Mouse (Mus musculus): ENCODE results near the gene Hist2h3c2.
A peak's percentile ranks its signal among the peaks of the same experiment; 100 is the strongest.
"Not testable (repeated sequence)": the region's sequence is repeated elsewhere in the genome, so short reads cannot be mapped to it uniquely, and the experiment has no call there.

The Hist2h3c2 gene

GRCm38 (mm10) chr3:96235836-96236235 is 3.1 kb downstream of the Hist2h3c2 start:
- no peak for DNase-seq (ENCODE audit: low read depth, low spot score)

DNA sequence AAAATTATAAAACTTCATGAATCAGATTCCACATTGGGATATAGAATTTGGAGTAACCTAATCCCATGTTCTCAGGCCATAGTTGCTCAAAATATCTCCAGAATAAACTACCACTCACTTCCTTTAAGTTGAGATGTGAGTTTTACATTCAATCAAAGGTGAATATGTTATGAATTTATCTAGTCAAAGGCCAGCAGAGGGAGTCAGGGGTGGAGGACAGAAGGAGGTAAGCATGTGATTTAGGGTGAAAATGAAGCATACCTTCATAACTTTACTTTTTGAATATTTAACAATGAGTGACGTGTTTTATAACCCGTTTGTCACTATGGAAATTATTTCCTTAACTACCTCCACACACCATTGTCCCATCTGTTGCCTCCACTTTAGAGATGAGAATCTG is 4.0 kb downstream of the Hist2h3c2 start:
- no peak for DNase-seq (ENCODE audit: low read depth, low spot score)

DNA sequence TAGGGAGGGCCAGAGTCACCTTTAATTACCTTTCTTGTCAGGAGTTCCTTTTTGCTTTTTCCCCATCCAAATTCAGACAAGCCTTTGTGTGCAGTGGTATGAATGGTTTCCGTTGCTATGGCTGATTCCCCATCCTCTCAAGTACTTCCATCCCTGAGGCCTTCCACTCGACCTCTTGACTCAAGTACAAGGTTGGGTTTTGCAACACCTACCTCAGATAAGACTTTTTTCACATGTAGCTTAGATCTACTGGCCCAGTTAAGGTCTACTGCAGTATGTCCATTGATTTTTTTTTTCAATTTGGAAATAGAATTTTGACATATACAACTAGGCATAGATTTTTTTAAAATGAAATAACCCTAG is 7.2 kb downstream of the Hist2h3c2 start:
- DNase-seq (ENCODE audit: low read depth, low spot score), result no peak

- DNase-seq (ENCODE audit: low read depth, low spot score), result no peak
These were observed 7.8 kb downstream of the Hist2h3c2 start for GRCm38 (mm10) chr3:96230910-96231757.

DNA sequence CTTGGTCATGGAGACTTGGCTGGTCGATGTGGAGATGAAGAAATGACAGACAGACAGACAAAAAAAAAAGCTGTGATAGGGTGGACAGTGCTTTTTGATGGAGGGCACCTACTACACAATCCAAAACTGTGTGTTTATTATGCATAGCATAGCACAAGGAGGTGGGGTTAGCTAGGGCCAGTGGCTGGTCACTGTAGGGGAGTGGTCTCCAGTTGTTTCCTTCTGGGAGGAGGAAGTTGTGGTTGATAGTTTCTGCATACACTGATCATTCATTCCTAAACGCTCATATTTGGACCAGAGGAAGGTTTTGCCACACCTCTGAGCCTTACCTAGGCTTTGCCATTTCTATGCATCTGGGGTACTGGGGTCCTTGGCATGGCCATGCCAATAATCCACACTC is 8.5 kb downstream of the Hist2h3c2 start:
- no peak for DNase-seq (ENCODE audit: low read depth, low spot score)

GRCm38 (mm10) chr3:96228828-96229227 is 10.1 kb downstream of the Hist2h3c2 start:
- no peak for DNase-seq (ENCODE audit: low read depth, low spot score)

GRCm38 (mm10) chr3:96226695-96227648 is 12.0 kb downstream of the Hist2h3c2 start:
- no peak for DNase-seq (ENCODE audit: low read depth, low spot score)

DNA sequence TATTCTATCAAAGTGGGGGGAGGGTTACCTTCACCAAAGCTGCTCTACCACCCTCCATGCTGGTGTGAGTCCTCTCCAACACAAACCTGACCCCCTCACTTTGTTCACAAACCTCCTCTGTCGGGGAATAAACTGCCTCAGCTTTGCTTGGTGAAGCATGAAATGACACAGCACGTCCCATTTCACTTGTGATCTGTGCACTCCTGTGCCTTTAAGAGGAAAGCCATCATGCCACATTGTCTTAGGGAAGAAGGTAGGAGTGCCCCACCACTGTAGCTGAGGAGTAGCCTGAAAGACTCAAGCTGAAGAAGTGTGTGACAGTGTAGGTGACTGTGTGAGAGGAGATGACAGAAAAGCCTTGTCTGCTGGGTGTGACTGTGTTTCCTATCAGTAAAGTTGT is 13.5 kb downstream of the Hist2h3c2 start:
- no peak for DNase-seq (ENCODE audit: low read depth, low spot score)

DNA sequence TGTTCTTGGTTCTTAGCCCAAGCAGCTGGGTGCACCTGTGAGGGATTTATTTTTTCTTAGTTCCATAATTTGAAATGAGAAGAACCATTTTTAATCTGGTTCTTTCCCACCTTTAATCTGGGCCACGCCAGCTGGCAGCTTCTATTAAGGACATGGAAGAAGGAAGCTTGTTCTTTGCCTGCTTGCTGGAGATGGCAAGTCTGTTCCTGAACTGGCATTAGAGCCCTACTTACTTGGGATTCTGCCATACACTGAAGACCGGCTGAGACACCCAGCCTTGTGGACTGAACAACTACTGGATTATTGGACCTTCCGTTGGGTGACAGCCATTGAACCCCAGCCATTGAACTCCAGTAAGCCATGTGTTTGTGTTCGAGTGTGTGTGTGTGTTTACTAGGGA is 16.2 kb downstream of the Hist2h3c2 start:
- no peak for DNase-seq (ENCODE audit: low read depth, low spot score)

DNA sequence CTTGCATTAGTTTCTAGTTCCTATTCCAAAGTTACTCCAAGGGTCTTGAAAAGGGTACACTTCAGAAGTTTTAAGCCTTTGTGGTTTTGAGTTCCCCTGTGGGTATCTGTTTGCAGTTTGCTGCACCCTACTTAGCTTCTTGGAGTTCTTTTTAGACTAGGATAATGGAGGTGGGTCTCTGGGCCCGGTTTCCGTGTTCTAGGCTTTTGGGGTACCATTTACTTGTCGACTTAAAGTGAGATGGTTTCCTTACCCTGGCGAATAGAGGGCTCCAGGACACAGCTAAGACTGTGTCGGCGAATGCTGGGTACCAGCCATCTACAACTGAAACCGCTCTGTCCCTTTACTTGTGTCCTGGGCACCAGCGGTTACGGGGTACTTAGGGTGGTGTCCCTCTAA is 17.3 kb downstream of the Hist2h3c2 start:
- DNase-seq (ENCODE audit: low read depth, low spot score), result no peak

GRCm38 (mm10) chr3:96220765-96221639 is 17.9 kb downstream of the Hist2h3c2 start, which contains the start of the genes Hist2h2ac and Hist2h2be:
Gene Hist2h2ac (minus strand): TSS chr3:96220880.
Gene Hist2h2be (plus strand): TSS chr3:96221119.
- DNase-seq (ENCODE audit: low read depth, low spot score), result peak; percentile 96

DNA sequence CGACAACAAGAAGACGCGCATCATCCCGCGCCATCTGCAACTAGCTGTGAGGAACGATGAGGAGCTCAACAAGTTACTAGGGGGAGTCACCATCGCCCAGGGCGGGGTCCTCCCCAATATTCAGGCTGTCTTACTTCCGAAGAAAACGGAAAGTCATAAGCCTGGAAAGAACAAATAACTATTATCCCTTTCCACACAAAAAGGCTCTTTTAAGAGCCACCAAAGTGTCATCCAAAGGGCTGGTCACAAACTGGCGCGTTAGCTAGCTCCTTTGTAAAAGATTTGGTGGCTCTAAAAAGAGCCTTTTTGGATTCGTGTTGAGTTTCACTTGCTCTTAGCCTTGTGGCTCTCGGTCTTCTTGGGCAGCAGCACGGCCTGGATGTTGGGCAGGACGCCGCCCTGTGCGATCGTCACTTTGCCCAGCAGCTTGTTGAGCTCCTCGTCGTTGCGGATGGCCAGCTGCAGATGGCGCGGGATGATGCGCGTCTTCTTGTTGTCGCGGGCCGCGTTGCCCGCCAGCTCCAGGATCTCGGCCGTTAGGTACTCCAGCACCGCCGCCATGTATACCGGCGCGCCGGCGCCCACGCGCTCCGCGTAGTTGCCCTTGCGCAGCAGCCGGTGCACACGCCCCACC is 18.7 kb downstream of the Hist2h3c2 start:
- DNase-seq (ENCODE audit: low read depth, low spot score), result peak; percentile 76

GRCm38 (mm10) chr3:96219661-96220130 is 19.2 kb downstream of the Hist2h3c2 start, which contains the start of the genes Bola1 and Hist2h2ab:
Gene Bola1 (minus strand): TSS chr3:96219709.
Gene Hist2h2ab (plus strand): TSS chr3:96219865.
- peak; percentile 91 for DNase-seq (ENCODE audit: low read depth, low spot score)

DNA sequence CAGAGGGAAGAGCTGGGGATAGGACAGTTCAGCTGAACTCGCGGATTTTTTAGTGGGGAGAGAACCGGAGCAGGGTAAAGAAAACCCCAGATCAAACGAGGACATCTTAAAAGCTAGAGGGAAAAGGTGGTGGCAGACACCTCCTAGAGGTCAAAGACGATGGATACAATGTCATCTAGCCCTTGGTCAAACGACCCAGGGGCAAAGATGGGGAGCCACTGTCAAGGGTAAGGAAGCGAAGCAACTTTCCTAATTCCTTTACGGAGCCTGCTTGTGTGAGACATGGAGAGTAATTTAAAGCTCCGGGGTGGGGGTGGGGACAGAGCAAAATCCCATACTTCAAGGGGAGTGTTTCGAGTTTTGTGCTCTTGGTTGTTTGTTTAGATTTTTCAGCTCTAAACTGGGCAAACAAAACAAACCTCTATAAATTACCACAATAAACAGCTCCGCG is 19.7 kb downstream of the Hist2h3c2 start:
- peak; percentile 74 for DNase-seq (ENCODE audit: low read depth, low spot score)

GRCm38 (mm10) chr3:96209242-96209641 is 29.7 kb downstream of the Hist2h3c2 start:
- peak; percentile 45 for DNase-seq (ENCODE audit: low read depth, low spot score)

GRCm38 (mm10) chr3:96207819-96208218 is 31.1 kb downstream of the Hist2h3c2 start:
- DNase-seq (ENCODE audit: low read depth, low spot score), result no peak

DNA sequence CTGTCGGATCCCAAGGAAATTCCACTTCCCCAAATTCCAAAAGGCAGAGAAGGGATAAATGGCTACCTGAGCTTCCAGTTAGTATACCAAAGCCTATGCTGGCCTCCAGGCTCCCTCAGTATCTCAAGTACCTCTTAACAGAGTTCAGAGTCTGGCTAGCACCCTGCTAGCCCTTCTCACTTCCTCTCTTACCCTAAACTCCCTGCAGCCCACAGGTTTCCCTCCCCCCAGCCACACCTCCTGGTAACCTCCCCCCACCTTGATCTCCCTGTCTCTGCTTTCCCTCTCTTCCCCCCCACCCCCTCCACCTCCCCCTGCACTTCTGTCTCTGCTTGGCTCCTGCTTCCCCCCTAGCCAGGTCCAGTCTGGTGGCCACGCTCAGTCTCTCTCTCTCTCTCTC is 39.2 kb downstream of the Hist2h3c2 start:
- DNase-seq (ENCODE audit: low read depth, low spot score), result no peak

GRCm38 (mm10) chr3:96198601-96199251 is 40.2 kb downstream of the Hist2h3c2 start:
- not testable (repeated sequence) for DNase-seq (ENCODE audit: low read depth, low spot score)

DNA sequence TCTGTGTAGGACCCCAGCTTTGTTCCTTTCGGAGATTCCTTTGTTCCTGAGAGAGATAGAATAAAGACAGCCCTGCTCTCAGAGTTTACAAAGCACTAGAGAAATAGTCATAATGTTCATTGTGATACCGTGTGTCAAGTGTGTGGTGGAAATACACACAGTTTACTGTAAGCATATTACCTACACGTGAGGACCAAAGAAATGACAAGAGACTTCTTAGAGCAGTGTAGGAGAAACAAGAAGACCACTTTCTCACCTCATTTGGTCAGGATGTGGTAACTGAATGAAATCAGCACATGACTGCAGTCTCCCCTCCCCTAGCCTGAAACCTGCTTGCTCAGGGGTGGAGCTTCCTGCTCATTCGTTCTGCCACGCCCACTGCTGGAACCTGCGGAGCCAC is 40.7 kb downstream of the Hist2h3c2 start:
- DNase-seq (ENCODE audit: low read depth, low spot score), result peak; percentile 57
